Mouse (Mus musculus) left cerebral cortex, adult 11 months (tissue): ENCODE measurements around the gene Fut2.

Experiments
- DNase-seq: peaks from one replicate; pipeline ENCODE4 v3.0.0; 2022; ENCODE audit warnings: low spot score

The Fut2 gene

DNA sequence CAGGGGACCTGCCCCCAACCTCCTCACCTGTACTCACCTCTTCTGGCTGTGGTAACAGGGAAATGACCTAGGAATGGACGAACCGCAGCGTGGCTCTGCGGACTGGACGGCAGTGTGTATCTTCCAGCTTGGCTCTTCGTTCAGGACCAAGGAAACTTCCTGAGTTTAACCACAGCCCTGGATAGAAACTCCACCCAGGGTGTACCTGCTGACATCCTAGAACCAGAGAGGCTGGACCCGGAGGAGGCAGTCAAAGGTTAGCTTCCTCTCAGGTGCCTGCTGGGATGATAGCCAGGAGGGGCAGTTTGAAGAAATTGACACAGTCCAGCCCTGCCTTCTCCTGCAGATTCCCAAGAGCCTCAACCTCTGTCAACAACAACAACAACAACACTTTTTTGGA, at the start of gene Fut2:
Gene Fut2 (minus strand): TSS at position 234 of the 400 bp plus-strand sequence.
- DNase-seq: no peak

GRCm38 (mm10) chr7:45715090-45715708, 49.0 kb upstream of the Fut2 start, which contains the start of gene Rpl18:
Gene Rpl18 (plus strand): TSS chr7:45715457.
- DNase-seq: peak; percentile 97

GRCm38 (mm10) chr7:45714630-45715089, 48.5 kb upstream of the Fut2 start:
- no peak for DNase-seq

GRCm38 (mm10) chr7:45713881-45714520, 47.8 kb upstream of the Fut2 start:
- no peak for DNase-seq

DNA sequence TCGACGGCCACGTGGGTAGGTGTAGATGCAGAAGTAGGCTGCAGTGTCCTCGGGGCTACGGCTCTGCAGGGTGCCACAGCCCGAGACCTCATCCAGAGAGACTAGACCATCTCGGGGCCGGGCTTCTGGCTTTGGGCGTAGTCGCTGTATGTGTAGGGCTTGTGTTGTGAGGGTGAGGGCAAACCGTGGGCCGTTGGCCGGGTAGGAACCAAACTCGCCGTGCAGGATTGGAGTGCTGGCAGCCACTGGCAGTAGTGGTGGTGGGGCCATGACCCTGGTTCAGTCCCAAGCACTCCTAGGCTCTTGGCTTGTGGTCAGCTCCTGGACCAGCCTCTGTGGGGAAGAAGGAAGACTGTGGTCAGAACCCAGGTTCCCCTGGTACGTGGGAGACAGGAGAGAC, 47.2 kb upstream of the Fut2 start:
- no peak for DNase-seq

DNA sequence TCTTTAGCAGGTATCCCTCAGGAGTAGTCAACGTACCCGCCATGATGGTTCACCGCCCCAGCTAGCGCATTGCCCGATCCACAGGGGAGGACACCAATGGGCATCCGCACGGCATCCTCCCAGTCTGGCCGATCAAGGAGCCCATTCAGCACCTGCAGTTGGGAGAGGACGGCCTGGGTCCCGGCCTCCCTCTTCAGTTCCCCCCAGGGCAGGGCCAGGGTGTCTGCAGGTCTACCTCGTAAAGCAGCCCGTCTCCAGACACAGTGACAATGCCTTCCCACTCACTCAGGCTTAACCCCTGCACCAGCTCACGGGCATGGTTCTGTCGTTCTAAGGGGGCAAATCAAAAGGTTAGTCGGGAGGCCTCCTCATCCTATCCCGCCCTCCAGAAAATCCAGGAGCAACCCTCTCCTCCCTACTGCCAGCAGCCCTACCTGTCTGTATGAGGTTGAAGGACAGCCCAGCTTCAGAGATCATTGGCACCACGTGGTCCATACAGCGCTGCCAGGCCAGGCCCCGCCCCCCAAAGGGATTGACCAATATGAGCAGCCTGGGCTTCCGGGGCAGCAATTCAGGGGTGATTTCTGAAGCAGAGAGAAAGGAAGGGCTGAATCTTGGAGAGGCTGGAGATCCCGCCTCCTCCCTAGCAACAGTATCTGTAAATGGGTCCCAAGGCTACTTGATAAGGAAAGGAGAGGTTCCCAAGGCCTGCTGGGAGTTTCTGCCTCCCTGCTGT, 46.0 kb upstream of the Fut2 start:
- no peak for DNase-seq

DNA sequence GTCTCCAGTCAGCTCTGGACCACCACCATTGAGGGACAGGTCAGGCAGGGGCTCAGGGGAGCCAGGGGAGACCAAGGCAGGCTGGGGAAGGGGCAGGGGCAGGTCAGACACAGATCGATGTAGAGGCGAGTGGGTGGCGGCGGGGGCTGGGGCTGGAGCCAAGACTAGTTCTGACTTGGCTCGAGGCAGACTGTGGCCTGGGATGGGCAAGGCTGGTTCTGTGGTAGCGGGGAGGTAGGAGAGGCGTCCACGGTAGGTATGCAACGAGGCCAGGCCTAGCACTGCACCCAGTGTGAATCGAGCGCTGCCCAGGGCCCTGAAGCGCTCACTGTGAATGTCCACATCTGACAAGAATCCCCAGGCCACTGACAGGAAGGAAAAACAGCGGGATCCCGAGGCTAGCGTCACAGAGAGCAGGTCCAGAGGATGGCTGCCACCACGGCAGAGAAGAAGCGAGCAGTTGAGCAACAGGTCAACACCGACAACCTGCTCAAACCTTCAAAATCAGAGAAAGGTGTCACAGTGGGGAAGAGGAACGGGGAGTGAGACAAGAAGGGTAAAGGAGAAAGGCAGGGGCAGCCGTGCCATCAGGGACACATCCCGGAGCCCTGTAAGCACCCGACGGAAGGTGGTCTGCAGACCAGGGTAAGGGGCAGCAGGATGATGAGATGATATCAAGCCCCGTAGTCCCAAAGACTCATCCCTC, 45.3 kb upstream of the Fut2 start:
- DNase-seq: no peak

GRCm38 (mm10) chr7:45710477-45711191, 44.4 kb upstream of the Fut2 start:
- DNase-seq: no peak

DNA sequence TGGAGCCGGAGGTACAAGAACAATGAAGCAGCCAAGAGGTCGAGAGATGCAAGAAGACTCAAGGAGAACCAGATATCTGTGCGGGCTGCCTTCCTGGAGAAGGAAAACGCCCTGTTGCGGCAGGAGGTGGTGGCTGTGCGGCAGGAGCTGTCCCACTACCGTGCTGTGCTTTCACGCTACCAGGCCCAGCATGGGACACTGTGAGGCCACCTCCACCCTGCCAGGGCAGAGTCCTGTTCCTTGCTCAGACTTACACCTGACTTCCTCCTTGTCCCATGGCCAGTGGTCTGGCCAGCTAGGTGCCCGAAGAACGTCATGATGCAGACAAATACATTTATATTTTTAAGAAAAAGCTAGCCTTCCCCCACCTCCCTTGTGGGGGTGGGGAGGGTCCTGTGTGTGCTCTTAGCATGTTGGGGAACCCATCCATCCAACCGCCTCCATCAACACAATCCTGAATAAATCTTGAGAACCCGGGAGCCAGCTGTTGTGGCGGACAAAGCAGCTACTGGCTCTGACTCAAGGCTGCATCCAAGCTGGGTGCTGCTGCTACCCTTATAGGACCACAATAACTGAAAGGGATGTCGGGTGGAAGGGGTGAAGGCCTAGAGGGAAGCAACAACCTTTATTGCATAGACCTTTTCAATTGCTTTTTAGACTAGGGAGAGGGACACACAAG, 43.6 kb upstream of the Fut2 start:
- DNase-seq: no peak

- no peak for DNase-seq
Observed at GRCm38 (mm10) chr7:45709036-45709435, 42.8 kb upstream of the Fut2 start.

- DNase-seq: no peak
Observed at GRCm38 (mm10) chr7:45708221-45708761, 42.1 kb upstream of the Fut2 start.

DNA sequence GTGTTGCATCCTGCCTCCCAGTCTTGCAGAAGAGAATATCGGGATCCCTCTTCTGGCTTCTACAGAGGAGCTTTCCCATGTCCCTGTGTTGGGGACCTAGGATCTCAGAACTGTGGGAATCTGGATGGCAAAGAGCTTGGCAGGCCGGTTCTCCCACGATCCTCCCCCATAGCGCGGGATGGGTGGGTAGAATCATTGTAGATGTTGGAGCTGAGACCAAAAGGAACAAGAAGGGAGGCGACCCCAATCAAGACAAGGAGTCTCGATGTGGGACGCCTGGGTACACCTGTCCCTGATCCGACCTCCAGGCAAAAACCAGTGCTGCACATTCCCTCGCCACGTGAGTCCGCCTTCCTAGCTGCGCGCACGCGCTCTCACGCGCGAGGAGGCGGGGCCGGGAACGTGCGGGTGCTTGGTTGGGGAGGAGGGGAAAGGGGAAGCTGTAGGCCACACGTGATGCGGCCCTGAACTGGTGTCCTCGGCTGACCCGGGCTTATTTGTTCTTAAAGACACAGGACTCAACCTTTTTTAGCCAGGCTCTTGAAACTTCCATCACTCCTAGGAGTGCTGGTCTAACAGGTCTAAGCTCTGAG, 41.3 kb upstream of the Fut2 start:
- DNase-seq: peak; percentile 94

DNA sequence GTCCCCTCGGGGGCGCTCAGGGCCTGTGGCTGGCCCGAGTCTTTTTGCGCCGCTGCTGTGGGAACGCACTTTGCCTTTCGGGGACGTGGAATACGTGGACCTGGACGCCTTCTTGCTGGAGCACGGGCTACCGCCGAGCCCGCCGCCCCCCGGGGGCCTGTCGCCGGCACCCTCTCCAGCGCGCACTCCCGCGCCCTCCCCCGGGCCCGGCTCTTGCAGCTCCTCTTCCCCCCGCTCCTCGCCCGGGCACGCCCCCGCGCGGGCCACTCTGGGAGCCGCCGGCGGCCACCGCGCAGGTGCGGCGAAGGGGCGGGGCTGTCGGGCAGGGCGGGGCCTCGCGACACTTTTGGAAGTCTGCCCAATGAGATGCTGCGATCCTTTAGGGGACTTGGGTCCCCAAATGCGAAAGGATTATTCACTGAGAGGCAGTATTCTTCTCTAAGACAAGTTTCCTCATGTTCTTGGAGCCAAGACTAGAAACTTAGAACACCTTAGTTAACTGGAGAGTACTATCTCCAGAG, 40.6 kb upstream of the Fut2 start:
- DNase-seq: peak; percentile 84

DNA sequence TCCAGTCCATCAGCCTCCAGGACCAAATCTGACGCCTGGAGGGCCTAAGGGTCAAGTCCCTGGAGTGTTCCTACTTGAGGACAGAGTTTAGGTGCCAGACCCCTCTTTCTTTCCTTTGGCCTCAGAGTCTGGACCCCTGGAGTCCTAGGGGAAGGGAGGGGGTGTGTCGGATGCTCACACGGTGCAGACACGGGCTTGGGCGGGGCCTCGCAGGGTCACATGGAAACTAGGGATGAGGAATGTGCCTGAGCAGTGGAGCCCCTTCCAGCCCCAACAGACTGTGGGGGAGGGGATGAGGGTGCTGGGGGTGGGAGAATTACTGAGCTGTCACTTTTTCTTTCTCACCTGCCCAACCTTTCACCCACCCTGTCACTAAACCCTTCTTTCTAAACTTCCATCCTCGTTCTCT, 39.7 kb upstream of the Fut2 start:
- peak; percentile 87 for DNase-seq

- no peak for DNase-seq
Observed at GRCm38 (mm10) chr7:45705443-45705864, 39.3 kb upstream of the Fut2 start.

GRCm38 (mm10) chr7:45704730-45705442, 38.7 kb upstream of the Fut2 start, which contains the start of gene Dbp:
Gene Dbp (plus strand): TSS chr7:45705088.
- DNase-seq: peak; percentile 100

GRCm38 (mm10) chr7:45704046-45704559, 37.9 kb upstream of the Fut2 start:
- DNase-seq: peak; percentile 89

- no peak for DNase-seq
Observed at GRCm38 (mm10) chr7:45703521-45704033, 37.4 kb upstream of the Fut2 start.
